Mouse (Mus musculus) kidney, postnatal 10 days (tissue): ENCODE data around the gene Myo3a.

Experiments
- DNase-seq: peaks from one replicate; pipeline ENCODE4 v3.0.0; 2021; ENCODE audit warnings: mixed read lengths

Myo3a gene

GRCm38 (mm10) chr2:22620978-22621827 lies 393.9 kb downstream of the Myo3a start:
- DNase-seq, result no peak

GRCm38 (mm10) chr2:22621828-22622731 lies 394.8 kb downstream of the Myo3a start, which contains the start of gene Gad2:
TSS of gene Gad2 (plus strand) at chr2:22622205.
- peak; percentile 59 for DNase-seq

- no peak for DNase-seq
These were observed 396.1 kb downstream of the Myo3a start for GRCm38 (mm10) chr2:22623111-22624070.

- no peak for DNase-seq
These were observed 397.1 kb downstream of the Myo3a start for GRCm38 (mm10) chr2:22624188-22624975.

- no peak for DNase-seq
These were observed 398.0 kb downstream of the Myo3a start for GRCm38 (mm10) chr2:22625096-22625960.

- DNase-seq, result no peak
These were observed 399.9 kb downstream of the Myo3a start for GRCm38 (mm10) chr2:22627147-22627666.

- DNase-seq, result no peak
These were observed 400.6 kb downstream of the Myo3a start for GRCm38 (mm10) chr2:22627819-22628432.

- DNase-seq, result peak; percentile 41
These were observed 407.5 kb downstream of the Myo3a start for GRCm38 (mm10) chr2:22634766-22635165.

- DNase-seq, result no peak
These were observed 418.8 kb downstream of the Myo3a start for GRCm38 (mm10) chr2:22646134-22646533.

- peak; percentile 7 for DNase-seq
These were observed 421.1 kb downstream of the Myo3a start for GRCm38 (mm10) chr2:22648394-22648793.

- DNase-seq, result no peak
These were observed 424.5 kb downstream of the Myo3a start for GRCm38 (mm10) chr2:22651826-22652225.

GRCm38 (mm10) chr2:22663731-22664130 lies 436.4 kb downstream of the Myo3a start:
- DNase-seq, result no peak
